ENCODE assay signal across 11 mouse cellular contexts in the genomic region with DNA sequence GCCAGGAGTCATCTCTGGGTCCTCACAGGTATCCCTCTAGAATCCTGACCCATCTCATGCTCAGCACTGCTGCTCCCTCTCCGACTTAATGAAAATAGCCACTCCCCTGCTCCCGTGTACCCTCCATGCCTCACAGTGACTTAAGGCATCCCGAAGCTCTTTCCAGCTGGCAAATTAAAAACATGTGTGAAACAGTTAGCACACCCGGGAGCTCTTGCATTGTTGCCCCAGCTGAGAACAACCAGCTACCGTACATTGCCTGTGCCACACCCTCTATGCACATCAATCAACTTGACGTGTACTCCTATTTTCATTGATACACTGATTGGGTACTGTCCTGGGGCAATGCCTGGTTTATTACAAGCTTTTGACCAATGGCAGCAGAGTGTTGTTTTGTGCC.
"Had no signal": no experiment of that assay in that cellular context is flagged by ENCODE, and none has a peak within 500 bp of the region (broad histone marks: within the 10 kb centered on the region; RNA-seq: fewer than 3 reads in every experiment).

No protein-coding gene starts in this region.

- H3K4me2 ChIP-seq: liver, embryonic 13.5 days; lung, embryonic 15.5 days had no signal

- H3K27me3 ChIP-seq: liver, embryonic 13.5 days; lung, embryonic 15.5 days had no signal

- DNase-seq: kidney, adult 2 months; kidney, postnatal 25 days; left cerebral cortex, postnatal 4 days; liver; liver, embryonic 13.5 days; liver, postnatal 0 days; thymus, postnatal 4 days had no signal

- H3K9me3 ChIP-seq: liver, embryonic 13.5 days; lung, embryonic 15.5 days; midbrain, embryonic 10.5 days had no signal

- H3K9ac ChIP-seq: liver, embryonic 13.5 days; liver, postnatal 0 days; lung, embryonic 15.5 days had no signal

- H3K36me3 ChIP-seq: liver, embryonic 13.5 days; lung, embryonic 15.5 days; midbrain, embryonic 10.5 days had no signal

- H3K4me1 ChIP-seq: liver, embryonic 13.5 days had no signal

- ATAC-seq: liver, postnatal 0 days; midbrain, embryonic 16.5 days had no signal

- H3K27ac ChIP-seq: liver, embryonic 13.5 days; lung, embryonic 15.5 days; midbrain, embryonic 10.5 days; stomach, postnatal 0 days had no signal

- H3K4me3 ChIP-seq: liver, embryonic 13.5 days; lung, embryonic 15.5 days; midbrain, embryonic 10.5 days had no signal
